Mouse (Mus musculus): ENCODE measurements around the gene Atp13a1. TPM values are rescaled to one million over a fixed set of nuclear protein-coding genes. Genes with fewer than 3 reads are reported as not detected.
A peak's percentile ranks its signal among the peaks of the same experiment; 100 is the strongest.

Gene Atp13a1
- polyA plus RNA-seq, 1 experiment from 2014 or later: 21.2 TPM

DNA sequence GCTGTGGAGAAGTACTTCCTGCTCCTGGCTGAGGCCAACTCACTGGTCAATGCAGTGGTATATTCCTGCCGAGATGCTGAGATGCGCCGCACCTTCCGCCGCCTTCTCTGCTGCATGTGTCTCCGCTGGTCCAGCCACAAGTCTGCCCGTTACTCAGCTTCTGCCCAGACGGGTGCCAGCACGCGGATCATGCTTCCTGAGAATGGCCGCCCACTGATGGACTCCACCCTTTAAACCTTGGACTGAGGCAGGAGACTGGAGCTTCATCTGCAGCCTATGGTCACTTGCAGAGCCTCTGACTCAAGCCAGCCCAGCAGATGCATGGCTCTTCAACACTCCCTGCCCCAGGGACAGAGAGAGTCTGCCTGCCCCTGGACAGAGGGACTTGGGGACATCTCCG, 35.4 kb downstream of the Atp13a1 start:
- no peaks in the 10 kb centered on the region for H3K9me3 ChIP-seq (ENCODE audit: low read length)
- no peaks in the 10 kb centered on the region for H3K36me3 ChIP-seq (ENCODE audit: insufficient read depth, low read length)
- no peak for ATAC-seq
- WGBS: 95% methylated on average over 12 of the region's 12 CpGs
- TF ChIP-seq EP300 (IDR thresholded peaks at IDR 0.05) (no peak), CTCF (IDR thresholded peaks at IDR 0.05) (no peak)
- H3K4me1 ChIP-seq (ENCODE audit: insufficient read depth, low read depth, low read length): no peaks in the 10 kb centered on the region
- H3K4me2 ChIP-seq (replicated peaks; ENCODE audit: low read depth, low read length): no peak overlapping the region
- no peak overlapping the region for H3K9ac ChIP-seq (replicated peaks; ENCODE audit: low read depth)
- H3K4me3 ChIP-seq (ENCODE audit: low read depth, low read length): no peak overlapping the region
- no peak overlapping the region for H3K27ac ChIP-seq (ENCODE audit: low read length)
- DNase-seq (ENCODE audit: low spot score): no peak
- no peaks in the 10 kb centered on the region for H3K27me3 ChIP-seq (replicated peaks; ENCODE audit: insufficient read depth, low read length)

DNA sequence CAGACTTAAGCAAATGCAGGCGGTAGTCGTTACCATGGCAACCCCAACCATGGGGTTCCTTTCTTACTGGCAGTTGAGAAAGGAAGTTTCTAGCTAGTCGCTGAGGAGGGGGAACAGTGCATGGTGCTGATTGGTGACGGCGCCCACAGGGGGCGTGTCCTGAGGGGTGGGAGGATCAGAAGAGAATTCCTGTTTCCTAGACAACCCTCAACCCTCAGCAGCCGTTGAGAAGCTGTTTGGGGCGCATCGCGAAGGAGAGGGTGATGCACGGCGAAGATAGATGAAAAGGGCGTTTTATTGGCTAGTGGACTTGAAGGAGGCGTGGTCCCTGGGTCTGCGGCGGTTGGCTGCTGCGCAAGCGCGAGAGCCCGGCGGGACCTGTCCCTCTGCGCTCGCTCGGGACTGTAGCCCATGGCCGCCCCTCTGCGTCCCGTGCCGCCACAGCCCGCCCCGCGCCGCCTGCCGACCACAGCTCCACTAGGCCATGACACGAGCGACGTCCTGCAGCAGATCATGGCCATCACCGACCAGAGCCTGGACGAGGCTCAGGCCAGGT, 41.4 kb downstream of the Atp13a1 start, which contains the start of gene Pbx4:
TSS of gene Pbx4 (plus strand) at position 194 of the 556 bp plus-strand sequence.
- H3K9ac ChIP-seq (replicated peaks; ENCODE audit: low read depth): no peak within 1 kb of the TSS
- H3K27ac ChIP-seq (ENCODE audit: low read length): no peak within 1 kb of the TSS
- TF ChIP-seq CTCF (IDR thresholded peaks at IDR 0.05): peak; percentile 57
- TF ChIP-seq EP300 (IDR thresholded peaks at IDR 0.05): no peak
- ATAC-seq: peak; percentile 94
- H3K4me2 ChIP-seq (replicated peaks; ENCODE audit: low read depth, low read length): peak within 1 kb of the TSS; percentile 66
- no peaks in the 10 kb centered on the region for H3K9me3 ChIP-seq (ENCODE audit: low read length)
- no peaks in the 10 kb centered on the region; the same call in 1 of the 2 replicates for H3K4me1 ChIP-seq (ENCODE audit: insufficient read depth, low read depth, low read length)
- H3K36me3 ChIP-seq (ENCODE audit: insufficient read depth, low read length): no peaks in the 10 kb centered on the region
- under 1% methylated on average over 37 of the region's 38 CpGs for WGBS
- DNase-seq (ENCODE audit: low spot score): peak; percentile 91
- H3K27me3 ChIP-seq (replicated peaks; ENCODE audit: insufficient read depth, low read length): no peaks in the 10 kb centered on the region
- H3K4me3 ChIP-seq (ENCODE audit: low read depth, low read length): peak within 1 kb of the TSS; percentile 24

DNA sequence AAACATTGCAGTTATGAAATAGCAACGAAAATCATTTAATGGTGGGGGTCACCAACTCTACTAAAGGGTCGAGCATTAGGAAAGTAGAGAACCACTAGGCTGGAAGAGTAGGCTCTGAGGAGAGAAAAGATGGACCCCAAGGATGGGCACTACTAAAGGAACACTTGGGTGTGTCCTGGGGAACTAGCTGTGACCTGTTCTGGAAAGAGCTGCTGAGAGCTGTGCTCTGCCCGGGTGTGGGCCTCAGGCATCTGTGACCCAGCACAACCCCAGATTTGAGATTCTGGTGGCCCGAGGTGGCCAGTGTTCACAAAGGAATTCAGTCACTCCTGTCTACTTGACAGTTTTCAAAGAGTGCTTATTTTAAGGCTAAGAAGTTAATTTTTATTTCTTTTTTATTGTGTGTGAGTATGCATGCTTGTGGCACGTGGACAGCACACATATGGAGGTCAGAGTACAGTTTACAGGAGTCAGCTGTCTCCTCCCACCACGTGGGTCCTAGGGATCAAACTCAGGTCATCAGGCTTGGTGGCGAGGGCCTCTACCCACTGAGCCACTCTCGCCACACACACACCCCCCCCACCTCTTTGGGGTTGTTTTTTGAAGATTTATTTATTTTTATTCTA, 46.2 kb downstream of the Atp13a1 start:
- H3K9me3 ChIP-seq (ENCODE audit: low read length): no peaks in the 10 kb centered on the region
- no peak overlapping the region for H3K4me2 ChIP-seq (replicated peaks; ENCODE audit: low read depth, low read length)
- no peaks in the 10 kb centered on the region for H3K27me3 ChIP-seq (replicated peaks; ENCODE audit: insufficient read depth, low read length)
- TF ChIP-seq EP300 (IDR thresholded peaks at IDR 0.05): no peak
- no peak for TF ChIP-seq CTCF (IDR thresholded peaks at IDR 0.05)
- H3K4me3 ChIP-seq (ENCODE audit: low read depth, low read length): no peak overlapping the region
- no peak for DNase-seq (ENCODE audit: low spot score)
- no peaks in the 10 kb centered on the region for H3K36me3 ChIP-seq (ENCODE audit: insufficient read depth, low read length)
- H3K4me1 ChIP-seq (ENCODE audit: insufficient read depth, low read depth, low read length): no peaks in the 10 kb centered on the region; the same call in 1 of the 2 replicates
- WGBS: 49% methylated on average over 8 of the region's 8 CpGs
- H3K27ac ChIP-seq (ENCODE audit: low read length): no peak overlapping the region
- no peak for ATAC-seq
- no peak overlapping the region for H3K9ac ChIP-seq (replicated peaks; ENCODE audit: low read depth)

DNA sequence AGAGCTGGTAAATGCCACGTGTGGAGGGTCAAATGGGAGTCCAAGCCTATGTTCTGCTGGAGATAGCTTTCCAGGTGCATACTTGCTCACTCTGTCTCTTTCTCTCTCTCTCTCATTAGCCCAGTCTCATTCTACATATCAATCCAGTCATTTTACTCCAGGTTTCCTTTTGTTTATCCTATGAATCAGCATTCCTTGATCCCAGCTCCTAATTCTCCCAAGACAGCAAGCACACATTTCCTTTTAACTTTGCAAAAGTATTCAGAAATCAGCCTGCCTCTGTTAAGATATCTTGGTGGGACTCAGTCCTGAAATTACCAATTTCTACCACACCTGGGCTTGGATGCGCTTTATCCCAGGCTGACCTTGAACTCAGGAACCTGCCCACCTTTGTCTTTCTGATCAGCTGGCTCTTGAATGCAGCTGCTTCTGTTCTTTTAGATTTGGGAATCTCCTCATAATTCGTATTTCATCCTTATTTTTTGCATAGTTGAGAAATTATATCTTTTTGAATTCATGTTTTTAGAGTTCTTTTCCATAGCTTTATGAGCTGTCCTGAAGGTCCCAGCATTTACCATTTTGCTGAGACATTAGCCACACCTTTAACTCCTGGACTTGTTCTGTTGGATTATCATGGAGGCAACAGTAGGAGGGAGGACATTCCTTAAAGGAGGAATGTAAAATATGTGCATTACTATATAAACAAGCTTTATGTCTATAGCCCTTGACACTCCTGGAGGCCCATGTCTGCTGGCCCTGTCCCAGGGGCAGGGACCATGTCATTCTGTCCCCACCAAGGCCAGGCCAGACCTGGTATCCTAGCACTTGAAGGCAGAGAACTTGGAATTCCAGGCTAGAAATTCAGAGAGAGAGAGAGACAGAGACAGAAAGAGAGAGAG, 56.5 kb downstream of the Atp13a1 start:
- no peaks in the 10 kb centered on the region for H3K4me1 ChIP-seq (ENCODE audit: insufficient read depth, low read depth, low read length)
- DNase-seq (ENCODE audit: low spot score) (peak; percentile 54), ATAC-seq (peak; percentile 68)
- peak overlapping the region; percentile 85 for H3K27ac ChIP-seq (ENCODE audit: low read length)
- H3K4me2 ChIP-seq (replicated peaks; ENCODE audit: low read depth, low read length): no peak overlapping the region
- no peaks in the 10 kb centered on the region for H3K36me3 ChIP-seq (ENCODE audit: insufficient read depth, low read length)
- no peaks in the 10 kb centered on the region for H3K9me3 ChIP-seq (ENCODE audit: low read length)
- TF ChIP-seq CTCF (IDR thresholded peaks at IDR 0.05): no peak
- TF ChIP-seq EP300 (IDR thresholded peaks at IDR 0.05): peak; percentile 97
- H3K4me3 ChIP-seq (ENCODE audit: low read depth, low read length): no peak overlapping the region
- no peaks in the 10 kb centered on the region for H3K27me3 ChIP-seq (replicated peaks; ENCODE audit: insufficient read depth, low read length)
- no peak overlapping the region for H3K9ac ChIP-seq (replicated peaks; ENCODE audit: low read depth)
- WGBS: 52% methylated on average over 3 of the region's 3 CpGs

DNA sequence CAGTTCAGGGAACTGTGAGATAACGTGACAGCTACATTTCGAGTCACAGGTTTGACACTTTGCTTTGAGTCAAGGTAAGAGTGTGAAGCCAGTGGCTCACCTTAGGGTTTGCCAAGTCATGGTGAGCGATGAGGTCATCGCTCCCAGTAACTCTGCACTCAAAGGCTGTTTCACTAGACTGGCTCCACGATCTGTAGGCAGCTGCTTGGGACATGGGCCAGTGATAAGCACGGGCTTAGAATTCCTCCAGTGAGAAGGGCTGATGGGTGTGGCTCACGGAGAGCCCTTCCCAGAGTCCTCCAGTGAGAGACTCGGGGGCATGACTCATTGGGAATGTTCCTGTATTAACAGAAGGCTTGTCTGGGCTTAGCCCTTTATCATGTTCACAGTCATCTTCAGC, 58.0 kb downstream of the Atp13a1 start:
- peak; percentile 95 for DNase-seq (ENCODE audit: low spot score)
- H3K27ac ChIP-seq (ENCODE audit: low read length): peak overlapping the region; percentile 85
- WGBS: 54% methylated on average over 8 of the region's 8 CpGs

DNA sequence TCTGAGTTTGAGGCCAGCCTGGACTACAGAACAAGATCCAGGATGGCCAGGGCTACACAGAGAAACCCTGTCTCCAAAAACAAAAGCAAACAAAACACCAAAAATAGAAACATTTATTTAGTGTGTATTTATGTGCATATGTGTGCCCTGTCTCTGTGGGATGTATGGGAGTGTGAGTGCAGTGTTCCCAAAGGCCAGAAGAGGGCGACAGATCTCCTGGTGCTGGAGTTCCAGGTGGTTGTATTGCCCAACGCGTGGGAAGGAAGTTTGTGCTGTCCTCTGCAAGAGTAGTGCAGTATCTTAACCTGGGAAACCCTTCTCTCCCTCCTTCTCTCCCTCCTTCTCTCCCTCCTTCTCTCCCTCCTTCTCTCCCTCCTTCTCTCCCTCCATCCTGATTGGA, 58.9 kb downstream of the Atp13a1 start:
- ATAC-seq: no peak
- WGBS: 46% methylated on average over 3 of the region's 3 CpGs
- TF ChIP-seq CTCF (IDR thresholded peaks at IDR 0.05): peak; percentile 63
- no peak for TF ChIP-seq EP300 (IDR thresholded peaks at IDR 0.05)
- Histone ChIP-seq H3K27ac (ENCODE audit: low read length) (no peak overlapping the region), H3K9me3 (ENCODE audit: low read length) (no peaks in the 10 kb centered on the region), H3K4me2 (replicated peaks; ENCODE audit: low read depth, low read length) (no peak overlapping the region), H3K36me3 (ENCODE audit: insufficient read depth, low read length) (no peaks in the 10 kb centered on the region), H3K27me3 (replicated peaks; ENCODE audit: insufficient read depth, low read length) (no peaks in the 10 kb centered on the region), H3K4me1 (ENCODE audit: insufficient read depth, low read depth, low read length) (no peaks in the 10 kb centered on the region), H3K4me3 (ENCODE audit: low read depth, low read length) (no peak overlapping the region), H3K9ac (replicated peaks; ENCODE audit: low read depth) (no peak overlapping the region)
- no peak for DNase-seq (ENCODE audit: low spot score)

More for the DNA sequence above, 58.0 kb downstream of the Atp13a1 start:
- Histone ChIP-seq H3K27me3 (replicated peaks; ENCODE audit: insufficient read depth, low read length) (no peaks in the 10 kb centered on the region), H3K4me1 (ENCODE audit: insufficient read depth, low read depth, low read length) (no peaks in the 10 kb centered on the region), H3K9ac (replicated peaks; ENCODE audit: low read depth) (no peak overlapping the region), H3K4me3 (ENCODE audit: low read depth, low read length) (no peak overlapping the region), H3K4me2 (replicated peaks; ENCODE audit: low read depth, low read length) (no peak overlapping the region), H3K9me3 (ENCODE audit: low read length) (no peaks in the 10 kb centered on the region), H3K36me3 (ENCODE audit: insufficient read depth, low read length) (no peaks in the 10 kb centered on the region)
- ATAC-seq: peak; percentile 97
- TF ChIP-seq CTCF (IDR thresholded peaks at IDR 0.05) (no peak), EP300 (IDR thresholded peaks at IDR 0.05) (peak; percentile 98)
